Mouse (Mus musculus): ENCODE data around the gene Rnase12. TPM values are rescaled to one million over a fixed set of nuclear protein-coding genes. Genes with fewer than 3 reads are reported as not detected.

Gene Rnase12
- polyA plus RNA-seq, 1 experiment from 2014 or later = not detected

GRCm38 (mm10) chr14:51009572-51009971, 47.9 kb downstream of the Rnase12 start:
- Histone ChIP-seq H3K27ac (ENCODE audit: low read depth, low read length) (no peak overlapping the region), H3K4me2 (no peak overlapping the region), H3K9me3 (ENCODE audit: control insufficient read depth, low read length) (no peaks in the 10 kb centered on the region), H3K4me1 (ENCODE audit: control insufficient read depth, insufficient read depth, low read length) (no peaks in the 10 kb centered on the region), H3K9ac (ENCODE audit: low read length) (no peak overlapping the region), H3K36me3 (ENCODE audit: control insufficient read depth, insufficient read depth, low read length) (no peaks in the 10 kb centered on the region), H3K27me3 (ENCODE audit: control insufficient read depth, insufficient read depth, low read length) (no peaks in the 10 kb centered on the region), H3K4me3 (ENCODE audit: low read depth, low read length) (no peak overlapping the region)
- no peak for DNase-seq (ENCODE audit: low spot score, missing footprints)
- 86% methylated on average over 6 of the region's 6 CpGs for WGBS
- no peak for ATAC-seq (ENCODE audit: low FRiP score)

- Histone ChIP-seq H3K4me2 (no peak overlapping the region), H3K27ac (ENCODE audit: low read depth, low read length) (no peak overlapping the region), H3K4me1 (ENCODE audit: control insufficient read depth, insufficient read depth, low read length) (no peaks in the 10 kb centered on the region), H3K4me3 (ENCODE audit: low read depth, low read length) (no peak overlapping the region), H3K27me3 (ENCODE audit: control insufficient read depth, insufficient read depth, low read length) (no peaks in the 10 kb centered on the region), H3K36me3 (ENCODE audit: control insufficient read depth, insufficient read depth, low read length) (no peaks in the 10 kb centered on the region), H3K9me3 (ENCODE audit: control insufficient read depth, low read length) (no peaks in the 10 kb centered on the region), H3K9ac (ENCODE audit: low read length) (no peak overlapping the region)
- DNase-seq (ENCODE audit: low spot score, missing footprints) (no peak), ATAC-seq (ENCODE audit: low FRiP score) (no peak)
- 82% methylated on average over 4 of the region's 4 CpGs for WGBS
These were observed 48.7 kb downstream of the Rnase12 start for GRCm38 (mm10) chr14:51008781-51009180.

- H3K4me2 ChIP-seq = no peak overlapping the region
- H3K4me3 ChIP-seq (ENCODE audit: low read depth, low read length) = no peak overlapping the region
- H3K9ac ChIP-seq (ENCODE audit: low read length) = no peak overlapping the region
- 85% methylated on average over 13 of the region's 13 CpGs for WGBS
- H3K9me3 ChIP-seq (ENCODE audit: control insufficient read depth, low read length) = no peaks in the 10 kb centered on the region
- DNase-seq (ENCODE audit: low spot score, missing footprints) (no peak), ATAC-seq (ENCODE audit: low FRiP score) (no peak)
- no peaks in the 10 kb centered on the region for H3K4me1 ChIP-seq (ENCODE audit: control insufficient read depth, insufficient read depth, low read length)
- no peaks in the 10 kb centered on the region for H3K36me3 ChIP-seq (ENCODE audit: control insufficient read depth, insufficient read depth, low read length)
- H3K27me3 ChIP-seq (ENCODE audit: control insufficient read depth, insufficient read depth, low read length) = no peaks in the 10 kb centered on the region
- no peak overlapping the region for H3K27ac ChIP-seq (ENCODE audit: low read depth, low read length)
These were observed 49.3 kb downstream of the Rnase12 start for GRCm38 (mm10) chr14:51007914-51008713.

GRCm38 (mm10) chr14:51007152-51007801, 50.2 kb downstream of the Rnase12 start, which contains the start of gene Rnase10:
Rnase10 (plus strand) TSS chr14:51007751.
- 87% methylated on average over 8 of the region's 8 CpGs for WGBS
- Histone ChIP-seq H3K9ac (ENCODE audit: low read length) (no peak within 1 kb of the TSS), H3K27me3 (ENCODE audit: control insufficient read depth, insufficient read depth, low read length) (no peaks in the 10 kb centered on the region), H3K4me1 (ENCODE audit: control insufficient read depth, insufficient read depth, low read length) (no peaks in the 10 kb centered on the region), H3K27ac (ENCODE audit: low read depth, low read length) (no peak within 1 kb of the TSS), H3K4me3 (ENCODE audit: low read depth, low read length) (no peak within 1 kb of the TSS), H3K4me2 (no peak within 1 kb of the TSS), H3K36me3 (ENCODE audit: control insufficient read depth, insufficient read depth, low read length) (no peaks in the 10 kb centered on the region), H3K9me3 (ENCODE audit: control insufficient read depth, low read length) (no peaks in the 10 kb centered on the region)
- no peak for ATAC-seq (ENCODE audit: low FRiP score)
- DNase-seq (ENCODE audit: low spot score, missing footprints) = no peak

Other genes starting within 250 kb of the Rnase12 start
- gene Ccnb1ip1, start 249.9 kb downstream of the Rnase12 start, polyA plus RNA-seq (2014; fragmentation: Nextera tagmentation; extraction: Ambion mirVana) = not detected in 2 replicates
- gene Parp2, start 249.8 kb downstream of the Rnase12 start, polyA plus RNA-seq (2014; fragmentation: Nextera tagmentation; extraction: Ambion mirVana) = 61.9 and 65.5 TPM in 2 replicates
- 4.9 and 5.5 TPM in 2 replicates for gene Tep1, start 187.1 kb downstream of the Rnase12 start, polyA plus RNA-seq (2014; fragmentation: Nextera tagmentation; extraction: Ambion mirVana)
- gene Klhl33, start 160.2 kb downstream of the Rnase12 start, polyA plus RNA-seq (2014; fragmentation: Nextera tagmentation; extraction: Ambion mirVana) = 0.15 and 0.25 TPM in 2 replicates
- 157 and 165 TPM in 2 replicates for gene Osgep, start 132.8 kb downstream of the Rnase12 start, polyA plus RNA-seq (2014; fragmentation: Nextera tagmentation; extraction: Ambion mirVana)
- 401 and 413 TPM in 2 replicates for gene Apex1, start 132.7 kb downstream of the Rnase12 start, polyA plus RNA-seq (2014; fragmentation: Nextera tagmentation; extraction: Ambion mirVana)
- gene Pip4p1, start 126.8 kb downstream of the Rnase12 start, polyA plus RNA-seq (2014; fragmentation: Nextera tagmentation; extraction: Ambion mirVana) = 48.4 and 59.0 TPM in 2 replicates
- 73.6 and 76.3 TPM in 2 replicates for gene Pnp, start 126.6 kb downstream of the Rnase12 start, polyA plus RNA-seq (2014; fragmentation: Nextera tagmentation; extraction: Ambion mirVana)
- gene Gm49342, start 113.1 kb downstream of the Rnase12 start, polyA plus RNA-seq (2014; fragmentation: Nextera tagmentation; extraction: Ambion mirVana) = not detected in 2 replicates
- 0.55 and 0.57 TPM in 2 replicates for gene Pnp2, start 101.7 kb downstream of the Rnase12 start, polyA plus RNA-seq (2014; fragmentation: Nextera tagmentation; extraction: Ambion mirVana)
- gene Rnase10, start 49.9 kb downstream of the Rnase12 start, polyA plus RNA-seq (2014; fragmentation: Nextera tagmentation; extraction: Ambion mirVana) = not detected in 2 replicates
- gene Rnase9, start 15.8 kb downstream of the Rnase12 start, polyA plus RNA-seq (2014; fragmentation: Nextera tagmentation; extraction: Ambion mirVana) = not detected in 2 replicates
- gene Rnase11, start 7.5 kb downstream of the Rnase12 start, polyA plus RNA-seq (2014; fragmentation: Nextera tagmentation; extraction: Ambion mirVana) = not detected in 2 replicates
- gene Olfr750, start 16.8 kb upstream of the Rnase12 start, polyA plus RNA-seq (2014; fragmentation: Nextera tagmentation; extraction: Ambion mirVana) = not detected in 2 replicates
- gene Rnase4, start 33.4 kb upstream of the Rnase12 start, polyA plus RNA-seq (2014; fragmentation: Nextera tagmentation; extraction: Ambion mirVana) = 12.3 and 14.9 TPM in 2 replicates
- gene Ang, start 33.5 kb upstream of the Rnase12 start, polyA plus RNA-seq (2014; fragmentation: Nextera tagmentation; extraction: Ambion mirVana) = 1.5 and 2.4 TPM in 2 replicates
- not detected in 2 replicates for gene Eddm3b, start 56.8 kb upstream of the Rnase12 start, polyA plus RNA-seq (2014; fragmentation: Nextera tagmentation; extraction: Ambion mirVana)
- gene Rnase6, start 66.2 kb upstream of the Rnase12 start, polyA plus RNA-seq (2014; fragmentation: Nextera tagmentation; extraction: Ambion mirVana) = 0.12 TPM in 1 of 2 replicates, not detected in the other
- gene Rnase1, start 89.1 kb upstream of the Rnase12 start, polyA plus RNA-seq (2014; fragmentation: Nextera tagmentation; extraction: Ambion mirVana) = not detected in 2 replicates
- gene Rnase2b, start 104.6 kb upstream of the Rnase12 start, polyA plus RNA-seq (2014; fragmentation: Nextera tagmentation; extraction: Ambion mirVana) = not detected in 2 replicates
- not detected in 2 replicates for gene Ang2, start 141.5 kb upstream of the Rnase12 start, polyA plus RNA-seq (2014; fragmentation: Nextera tagmentation; extraction: Ambion mirVana)
- gene Ear14, start 145.7 kb upstream of the Rnase12 start, polyA plus RNA-seq (2014; fragmentation: Nextera tagmentation; extraction: Ambion mirVana) = not detected in 2 replicates
- not detected in 2 replicates for gene Rnase2a, start 198.5 kb upstream of the Rnase12 start, polyA plus RNA-seq (2014; fragmentation: Nextera tagmentation; extraction: Ambion mirVana)

Measured in midbrain, embryonic 11.5 days (tissue).